Mouse (Mus musculus): ENCODE results near the gene Gm49383. TPM values are rescaled to one million over a fixed set of nuclear protein-coding genes. Genes with fewer than 3 reads are reported as not detected.
A peak's percentile ranks its signal among the peaks of the same experiment; 100 is the strongest.

The Gm49383 gene
- total RNA-seq (2021), result 1 to 10 TPM; 3.8 to 5.9 TPM

- peak; percentile 74 to 79 for DNase-seq (ENCODE audit: low spot score in 2 of 2)
- intact Hi-C loops (cut with DNase I), result loop anchor here (1.0 to 5.0 kb wide), 3 partner anchors 12 to 100 kb away; partner anchors contain the start of genes Klhdc1, Klhdc2, Mgat2 and Rpl36al
These were observed at the start of gene Gm49383 for GRCm38 (mm10) chr12:69196444-69197377. Gene Gm49383, minus strand, starts transcription at chr12:69197104.

GRCm38 (mm10) chr12:69241771-69242431 lies 45.0 kb upstream of the Gm49383 start:
- intact Hi-C loops (cut with DNase I), result loop anchor here (2.0 to 5.0 kb wide), 2 partner anchors 45 to 55 kb away; partner anchors contain the start of genes Dnaaf2, Gm49383 and Klhdc2
- DNase-seq (ENCODE audit: low spot score in 2 of 2), result peak; percentile 77 to 80

- no peak for DNase-seq (ENCODE audit: low spot score in 2 of 2)
These were observed 44.5 kb upstream of the Gm49383 start for GRCm38 (mm10) chr12:69241405-69241770.

DNA sequence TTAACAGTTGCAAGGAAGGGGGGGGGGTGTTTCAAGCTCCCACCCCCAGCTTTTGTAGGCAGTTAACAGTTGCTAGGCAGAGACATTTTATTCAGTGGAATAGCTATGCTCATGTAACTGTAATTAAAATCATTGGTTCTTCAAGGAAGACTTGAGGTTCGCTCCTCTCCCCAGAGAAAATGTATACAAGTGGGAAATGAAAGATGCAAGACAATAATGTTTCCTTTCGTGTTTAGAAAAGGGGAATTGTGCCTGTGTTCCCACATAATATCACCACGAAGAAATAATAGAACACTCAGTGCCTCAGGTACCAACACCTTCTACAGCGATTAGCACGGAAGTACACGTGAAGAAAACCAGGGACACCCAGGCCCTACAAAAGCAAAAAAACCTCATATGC lies 44.0 kb upstream of the Gm49383 start, which contains the start of gene Klhdc1:
Klhdc1 (plus strand) TSS at position 301 of the 400 bp plus-strand sequence.
- no peak for DNase-seq (ENCODE audit: low spot score in 2 of 2)
- intact Hi-C loops (cut with DNase I), result loop anchor here (5.0 kb wide), 1 partner anchor 44 kb away; the partner anchor contains the start of genes Dnaaf2 and Gm49383

More at GRCm38 (mm10) chr12:69241405-69241770, 44.5 kb upstream of the Gm49383 start:
- intact Hi-C loops (cut with DNase I), result loop anchor here (5.0 kb wide), 1 partner anchor 44 kb away; the partner anchor contains the start of genes Dnaaf2 and Gm49383

GRCm38 (mm10) chr12:69238284-69238683 lies 41.4 kb upstream of the Gm49383 start:
- no peak for DNase-seq (ENCODE audit: low spot score in 2 of 2)
- intact Hi-C loops (cut with DNase I), result no loop called here

DNA sequence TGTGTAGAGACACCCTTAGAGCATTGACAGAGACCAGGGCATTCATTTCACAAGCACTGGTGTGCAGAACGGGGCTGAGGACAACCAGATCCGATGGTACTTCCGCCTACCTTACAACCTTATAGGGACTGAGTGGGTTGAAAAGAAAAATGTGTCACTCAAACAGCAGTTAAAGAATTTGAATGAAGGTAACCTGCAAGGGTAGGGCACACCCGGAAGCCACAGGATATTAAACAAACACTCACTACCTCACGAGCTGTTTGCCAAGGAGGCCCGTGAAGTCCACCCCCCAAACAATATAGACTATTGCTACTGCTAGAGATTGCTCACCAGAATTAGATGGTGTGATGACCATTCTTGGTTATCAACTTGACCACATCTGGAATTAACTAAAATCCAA lies 38.9 kb upstream of the Gm49383 start:
- intact Hi-C loops (cut with DNase I), result no loop called here
- DNase-seq (ENCODE audit: low spot score in 2 of 2), result no peak

DNA sequence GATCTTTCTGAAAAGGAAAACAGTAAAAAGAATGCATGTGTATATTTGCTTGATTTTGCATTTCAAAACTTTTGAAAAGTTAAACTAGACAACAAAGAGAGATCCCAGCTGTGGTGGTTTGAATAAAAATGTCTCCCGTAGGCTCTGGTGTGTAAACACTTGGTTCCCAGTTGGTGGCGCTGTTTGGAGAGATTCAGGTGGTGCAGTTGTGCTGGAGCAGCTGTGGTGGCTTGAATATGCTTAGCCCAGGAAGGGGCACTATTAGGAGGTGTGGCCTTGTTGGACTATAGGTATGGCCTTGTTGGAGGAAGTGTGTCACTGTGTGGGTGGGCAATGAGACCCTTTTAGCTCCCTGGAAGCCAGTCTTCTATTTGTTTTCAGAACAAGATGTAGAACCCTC lies 32.3 kb upstream of the Gm49383 start:
- intact Hi-C loops (cut with DNase I), result no loop called here
- DNase-seq (ENCODE audit: low spot score in 2 of 2), result no peak

DNA sequence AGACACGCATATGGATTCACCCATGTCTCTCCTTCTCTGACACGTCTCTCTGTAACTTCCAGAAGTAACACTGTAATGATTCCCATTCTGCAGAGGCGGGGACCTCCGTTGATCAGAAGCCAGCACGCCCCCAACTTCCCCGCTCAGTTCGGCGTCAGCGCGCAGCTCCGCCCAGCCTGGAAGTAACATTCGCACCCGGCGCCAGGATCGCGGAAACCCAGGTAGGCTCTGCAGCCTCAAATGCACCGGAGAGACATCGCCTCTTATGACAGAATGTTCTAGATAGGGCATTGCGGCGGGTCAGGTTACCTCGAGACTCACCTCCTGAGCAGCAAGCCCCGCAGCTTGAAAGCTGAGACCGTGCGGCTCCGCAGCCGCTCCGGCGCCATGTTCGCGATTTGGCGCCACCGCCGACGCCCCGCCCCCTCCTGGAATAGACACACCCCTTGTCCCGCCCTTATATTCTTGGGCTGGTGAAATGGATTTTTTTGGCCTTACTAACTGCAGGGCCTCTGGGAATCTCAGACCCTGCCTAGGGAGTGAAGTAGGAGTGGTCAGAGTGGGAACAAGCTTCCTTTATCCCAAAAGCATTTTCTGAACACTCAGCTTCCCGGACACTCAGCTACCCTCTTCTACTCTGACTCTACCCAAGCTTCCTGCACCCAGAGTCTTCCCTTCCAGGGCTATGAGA lies 31.0 kb upstream of the Gm49383 start, which contains the start of gene Pole2:
Pole2 (minus strand) TSS at position 420 of the 691 bp plus-strand sequence.
- DNase-seq (ENCODE audit: low spot score in 2 of 2), result peak; percentile 81 to 84
- intact Hi-C loops (cut with DNase I), result no loop called here

- DNase-seq (ENCODE audit: low spot score in 2 of 2), result no peak
- intact Hi-C loops (cut with DNase I), result no loop called here
These were observed 23.8 kb upstream of the Gm49383 start for GRCm38 (mm10) chr12:69220613-69221277.

- intact Hi-C loops (cut with DNase I), result no loop called here
- no peak for DNase-seq (ENCODE audit: low spot score in 2 of 2)
These were observed 19.7 kb upstream of the Gm49383 start for GRCm38 (mm10) chr12:69216587-69216986.

GRCm38 (mm10) chr12:69215000-69215785 lies 18.3 kb upstream of the Gm49383 start:
- DNase-seq (ENCODE audit: low spot score in 2 of 2), result peak; percentile 45 to 80
- intact Hi-C loops (cut with DNase I), result no loop called here

- DNase-seq (ENCODE audit: low spot score in 2 of 2), result no peak
- intact Hi-C loops (cut with DNase I), result no loop called here
These were observed 17.5 kb upstream of the Gm49383 start for GRCm38 (mm10) chr12:69214393-69214792.

DNA sequence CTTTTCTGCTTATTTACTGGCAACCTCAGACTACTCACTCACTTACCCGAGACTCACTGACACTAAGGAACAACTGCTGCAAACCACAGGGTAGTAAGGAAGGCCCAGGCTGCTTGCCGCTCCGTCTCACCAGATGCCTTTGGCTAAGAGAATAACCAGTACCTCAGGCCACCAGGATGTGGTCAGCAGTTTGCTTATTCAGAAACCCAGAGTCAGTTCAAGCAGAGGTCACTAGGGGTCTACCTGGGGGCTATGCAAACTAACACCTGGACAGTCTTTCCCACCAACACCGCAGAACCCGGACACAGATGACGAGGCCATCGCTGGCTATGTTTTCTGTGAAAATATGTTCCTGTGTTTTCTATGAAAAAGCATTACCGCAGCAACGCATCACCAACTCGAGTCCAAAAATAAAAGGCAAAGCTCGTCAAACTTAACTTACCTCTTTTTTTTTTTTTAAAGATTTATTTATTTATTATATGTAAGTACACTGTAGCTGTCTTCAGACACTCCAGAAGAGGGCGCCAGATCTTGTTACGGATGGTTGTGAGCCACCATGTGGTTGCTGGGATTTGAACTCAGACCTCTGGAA lies 16.4 kb upstream of the Gm49383 start:
- DNase-seq (ENCODE audit: low spot score in 2 of 2), result no peak
- intact Hi-C loops (cut with DNase I), result no loop called here

GRCm38 (mm10) chr12:69211057-69211456 lies 14.2 kb upstream of the Gm49383 start:
- intact Hi-C loops (cut with DNase I), result no loop called here
- DNase-seq (ENCODE audit: low spot score in 2 of 2), result peak in 1 of 2 experiments; percentile 20

DNA sequence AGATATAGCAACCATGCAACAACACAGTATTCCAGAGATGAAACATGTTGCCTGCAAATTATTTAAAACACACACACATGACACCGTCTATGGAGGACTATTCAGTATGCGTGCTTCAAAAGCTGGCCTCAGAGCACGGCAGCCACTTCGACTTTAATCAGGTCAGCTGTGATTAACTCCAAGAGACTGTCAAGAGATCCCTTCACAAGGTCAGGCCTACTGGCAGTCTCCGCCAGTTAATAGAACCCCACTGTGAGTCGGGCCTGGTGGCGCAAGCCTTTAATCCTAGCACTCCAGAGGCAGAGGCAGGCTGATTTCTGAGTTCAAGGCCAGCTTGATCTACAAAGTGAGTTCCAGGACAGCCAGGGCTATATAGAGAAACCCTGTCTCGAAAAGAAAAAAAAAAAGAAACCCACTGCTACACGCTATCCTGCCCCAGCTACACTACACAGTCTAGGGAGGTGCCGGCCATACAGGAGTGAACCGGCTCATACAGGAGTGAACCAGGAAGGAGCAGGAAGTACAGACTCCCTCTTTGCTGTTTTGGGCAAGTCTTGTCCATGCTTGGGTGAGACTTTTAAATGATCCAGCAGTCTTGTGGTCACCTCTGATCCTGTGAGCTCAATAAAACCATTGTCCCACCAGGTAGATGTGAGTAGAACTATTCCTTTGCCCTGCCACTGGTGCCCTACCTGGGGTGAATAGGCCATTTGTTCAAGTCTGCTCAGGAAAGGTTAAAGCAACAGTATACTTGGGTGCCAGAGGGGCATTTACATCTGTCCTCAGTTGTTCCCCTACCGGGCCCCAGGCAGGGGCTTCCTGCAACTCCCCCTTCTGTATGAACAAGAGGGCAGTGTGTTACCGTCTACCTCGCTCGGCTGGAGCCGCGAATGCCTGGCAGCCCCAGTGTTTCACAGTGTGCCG lies 13.4 kb upstream of the Gm49383 start:
- DNase-seq (ENCODE audit: low spot score in 2 of 2), result no peak
- intact Hi-C loops (cut with DNase I), result no loop called here

GRCm38 (mm10) chr12:69208520-69208919 lies 11.6 kb upstream of the Gm49383 start:
- DNase-seq (ENCODE audit: low spot score in 2 of 2), result no peak
- intact Hi-C loops (cut with DNase I), result no loop called here

DNA sequence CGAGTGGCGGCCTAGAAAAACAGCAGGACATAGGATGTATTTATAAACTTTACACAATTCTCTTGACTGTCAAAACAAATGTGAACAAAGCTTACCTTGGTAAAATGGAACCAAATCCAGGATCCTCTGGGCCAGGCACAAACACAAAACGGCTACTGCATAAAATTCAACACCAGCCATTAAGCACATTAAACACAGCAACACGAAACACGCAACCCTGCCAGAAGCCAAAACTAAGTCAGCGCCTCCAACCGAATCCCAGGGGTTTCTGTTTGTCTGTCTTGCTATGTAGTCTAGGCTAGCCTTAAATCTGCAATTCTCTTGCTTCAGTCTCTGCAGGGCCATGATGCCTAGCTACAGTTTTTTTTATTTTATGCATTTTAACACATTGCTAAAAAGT lies 11.0 kb upstream of the Gm49383 start:
- intact Hi-C loops (cut with DNase I), result no loop called here
- no peak for DNase-seq (ENCODE audit: low spot score in 2 of 2)
